Mouse (Mus musculus): ENCODE measurements around the gene Sumf1.

The Sumf1 gene

DNA sequence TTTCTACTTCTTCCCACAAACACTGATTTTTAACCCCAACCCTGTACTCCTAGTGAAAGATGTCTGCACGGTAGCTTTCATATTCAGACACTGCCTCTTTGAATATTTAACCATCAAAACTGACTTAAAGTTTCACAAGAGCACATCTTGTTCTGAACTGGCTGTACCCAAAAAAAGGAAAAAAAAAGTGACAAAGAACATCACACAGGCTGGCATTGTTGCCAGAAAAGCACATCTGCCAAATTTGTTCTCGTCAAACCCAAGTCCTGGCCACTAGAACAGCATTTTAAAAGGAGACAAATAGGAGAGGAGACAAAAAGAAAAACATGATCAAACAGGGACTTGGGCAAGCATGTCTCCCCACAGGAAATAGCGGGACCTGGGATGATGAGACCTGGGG, 91.9 kb downstream of the Sumf1 start:
- no peak for DNase-seq (ENCODE audit: low spot score in 2 of 2)

DNA sequence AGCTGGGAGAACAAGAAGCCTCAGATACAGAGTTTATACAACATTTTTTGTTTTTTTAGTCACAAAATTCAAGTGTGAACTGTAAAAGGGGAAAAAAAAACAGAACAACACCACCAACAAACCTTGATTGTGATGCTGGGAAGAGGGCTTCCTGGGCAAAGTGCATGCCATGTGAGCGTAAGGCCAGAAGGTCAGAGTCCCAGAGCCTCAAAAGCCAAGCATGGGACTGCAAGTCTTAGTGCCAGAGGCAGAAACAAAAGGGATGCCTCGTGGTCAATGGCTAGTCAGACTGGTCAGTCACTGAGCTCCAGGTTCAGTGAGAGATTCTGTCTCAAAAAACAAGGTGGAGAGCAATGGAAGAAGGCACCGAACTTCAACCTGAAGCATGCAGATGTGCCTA, 92.7 kb downstream of the Sumf1 start:
- no peak for DNase-seq (ENCODE audit: low spot score in 2 of 2)

DNA sequence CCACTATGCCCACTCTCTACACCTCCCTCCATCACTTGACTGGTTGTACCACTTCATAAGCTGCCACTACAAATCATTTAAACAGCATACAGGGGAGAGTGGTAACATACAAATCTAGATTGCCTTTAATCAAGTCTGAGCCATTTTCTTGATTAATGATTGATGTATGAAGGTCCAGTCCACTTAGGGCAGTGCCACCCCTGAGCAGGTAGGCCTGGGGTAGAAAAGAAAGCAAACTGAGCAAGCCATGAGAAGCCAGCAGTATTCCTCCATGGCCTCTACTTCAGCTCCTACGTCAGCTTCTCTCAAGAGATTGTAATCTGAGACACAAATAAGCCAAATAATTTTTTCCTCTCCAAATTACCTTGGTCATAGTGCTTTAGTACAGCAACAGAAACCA, 94.1 kb downstream of the Sumf1 start:
- no peak for DNase-seq (ENCODE audit: low spot score in 2 of 2)

DNA sequence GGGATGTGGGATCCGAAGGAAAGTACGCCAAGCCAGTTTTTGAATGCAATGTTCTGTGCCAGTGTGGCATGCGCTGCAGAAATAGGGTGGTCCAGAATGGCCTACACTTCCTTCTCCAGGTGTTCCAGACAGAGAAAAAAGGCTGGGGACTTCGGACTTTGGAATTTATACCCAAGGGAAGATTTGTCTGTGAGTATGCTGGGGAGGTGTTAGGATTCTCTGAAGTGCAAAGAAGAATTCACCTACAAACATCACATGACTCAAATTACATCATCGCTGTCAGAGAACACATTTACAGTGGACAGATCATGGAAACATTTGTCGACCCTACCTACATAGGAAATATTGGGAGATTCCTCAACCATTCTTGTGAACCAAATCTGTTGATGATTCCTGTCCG, 109.5 kb downstream of the Sumf1 start:
- DNase-seq (ENCODE audit: low spot score in 2 of 2), result no peak

DNA sequence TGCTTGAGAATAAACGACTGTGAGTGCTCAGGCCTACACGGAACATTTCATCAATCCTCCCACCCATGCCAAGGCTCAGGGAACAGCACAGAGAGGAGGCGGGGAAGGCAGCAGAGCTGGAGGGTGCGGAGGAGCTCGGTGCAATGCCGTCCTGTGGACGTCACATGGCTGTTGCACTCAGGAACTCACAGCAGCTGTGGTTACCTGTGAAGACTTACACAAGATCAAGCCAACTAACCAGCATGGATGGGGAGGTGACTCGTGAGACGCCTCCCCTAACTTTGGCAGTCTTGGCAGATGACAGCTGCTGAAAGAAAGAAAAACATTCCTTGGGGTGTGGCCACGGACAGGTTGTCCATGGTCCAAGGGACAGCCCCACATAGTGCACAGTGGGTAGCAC, 110.8 kb downstream of the Sumf1 start:
- no peak for DNase-seq (ENCODE audit: low spot score in 2 of 2)

DNA sequence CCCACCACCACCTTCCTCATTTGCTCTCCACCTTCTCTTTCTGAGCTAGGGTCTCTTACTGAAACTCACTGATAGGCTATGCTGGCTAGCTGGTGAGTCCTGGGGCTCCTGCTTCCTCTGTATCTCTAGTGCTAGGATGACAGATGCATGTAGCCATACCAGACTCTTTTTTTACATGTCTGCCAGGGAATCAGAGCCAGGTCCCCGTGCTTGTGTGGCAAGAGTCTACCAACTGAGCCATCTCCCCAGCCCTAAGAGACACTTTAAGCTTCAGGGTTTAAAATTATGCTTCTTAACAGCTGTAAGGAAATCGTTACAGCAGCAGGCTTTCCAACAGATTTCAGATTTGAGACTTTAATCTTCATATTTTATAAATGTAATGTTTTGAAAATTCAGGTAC, 111.5 kb downstream of the Sumf1 start:
- no peak for DNase-seq (ENCODE audit: low spot score in 2 of 2)

DNA sequence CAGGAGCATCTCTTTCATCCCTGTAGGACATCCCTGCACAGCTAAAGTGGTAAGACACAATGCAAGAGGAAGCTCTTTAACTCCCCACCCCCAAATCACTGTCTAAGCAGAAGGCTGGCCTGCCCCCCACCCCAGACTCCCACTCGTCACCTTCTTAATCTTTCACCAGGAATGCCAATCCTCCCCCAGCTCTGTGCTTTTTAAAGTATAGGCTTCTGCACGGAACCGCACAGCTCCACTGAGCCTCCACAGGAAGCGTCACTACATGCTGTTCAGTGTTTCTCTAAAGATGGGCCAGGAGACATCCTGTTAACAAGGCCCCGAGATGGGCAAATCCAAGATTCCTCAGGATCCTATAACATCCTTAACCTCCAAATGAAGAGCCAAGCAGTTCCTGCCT, 112.3 kb downstream of the Sumf1 start:
- DNase-seq (ENCODE audit: low spot score in 2 of 2), result no peak

DNA sequence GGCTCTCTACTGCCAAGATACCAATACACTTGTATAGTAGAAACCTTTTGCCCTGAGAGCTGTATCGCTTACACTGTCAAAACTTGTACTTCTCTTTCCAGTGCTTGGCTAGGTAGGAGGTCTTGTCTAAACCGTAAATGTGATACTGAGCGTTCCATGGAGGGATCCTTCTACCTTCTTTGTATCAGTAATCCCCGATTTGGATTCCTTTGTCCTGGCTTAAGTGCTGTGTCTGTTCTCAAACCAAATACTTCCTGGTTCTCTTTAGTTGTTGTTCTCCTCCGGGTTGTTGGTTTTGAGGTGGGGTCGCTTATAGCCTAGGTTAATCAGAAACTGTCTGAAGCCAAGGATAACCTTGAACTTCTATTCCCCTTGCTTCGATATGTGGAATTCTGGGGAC, 114.4 kb downstream of the Sumf1 start:
- DNase-seq (ENCODE audit: low spot score in 2 of 2), result no peak

DNA sequence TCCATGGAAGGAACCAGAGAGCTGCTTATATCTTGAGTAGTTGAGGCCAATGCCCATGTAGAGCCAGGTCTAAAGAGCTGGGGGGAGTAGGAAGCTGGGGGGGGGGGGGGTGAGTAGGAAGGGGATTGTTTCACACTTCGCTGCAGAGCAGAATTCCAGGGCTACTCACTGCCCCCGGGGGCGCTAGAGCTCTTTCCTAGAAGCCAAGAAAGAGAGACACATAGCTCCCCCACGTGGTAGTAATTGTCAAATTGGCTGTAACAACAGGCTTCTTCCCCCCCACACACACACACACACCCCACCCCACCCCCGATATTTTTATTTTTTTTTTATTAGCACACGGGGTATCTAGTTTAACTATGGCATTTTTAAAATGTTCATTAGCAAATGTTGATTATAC, 119.8 kb downstream of the Sumf1 start:
- DNase-seq (ENCODE audit: low spot score in 2 of 2), result peak in 1 of 2 experiments; percentile 81

DNA sequence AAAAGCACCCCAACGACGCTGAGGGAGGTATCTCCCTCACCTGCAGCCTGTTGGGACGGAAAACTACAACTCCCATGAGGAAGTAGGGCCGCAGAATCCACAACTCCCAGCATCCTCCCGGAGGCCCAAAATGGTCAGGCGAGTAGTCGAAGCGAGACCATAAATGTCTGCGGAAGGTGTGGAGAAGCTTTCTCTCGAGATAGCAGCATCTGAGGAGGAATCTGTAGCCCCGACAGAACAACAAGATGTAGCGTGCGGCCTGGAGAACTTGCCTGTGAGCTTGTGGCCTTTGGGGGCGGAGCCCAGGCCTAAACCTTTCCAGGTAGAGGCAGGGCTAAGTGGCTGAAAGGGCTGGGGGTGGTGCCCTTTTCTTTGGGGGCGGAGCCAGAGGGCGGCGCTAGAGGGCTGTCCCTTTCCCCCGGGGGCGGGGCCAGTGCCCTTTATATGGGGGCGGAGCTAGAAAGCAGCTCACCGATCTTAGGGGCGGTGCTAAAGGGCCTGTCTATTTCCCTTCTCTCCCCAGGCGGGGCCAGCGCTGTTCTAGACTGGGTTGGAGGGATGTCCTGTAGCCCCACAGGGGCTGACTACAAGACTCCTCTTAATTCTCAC, 120.4 kb downstream of the Sumf1 start, which contains the start of gene Setmar:
TSS of gene Setmar (plus strand) at position 128 of the 609 bp plus-strand sequence.
- peak; percentile 88 to 96 for DNase-seq (ENCODE audit: low spot score in 2 of 2)

DNA sequence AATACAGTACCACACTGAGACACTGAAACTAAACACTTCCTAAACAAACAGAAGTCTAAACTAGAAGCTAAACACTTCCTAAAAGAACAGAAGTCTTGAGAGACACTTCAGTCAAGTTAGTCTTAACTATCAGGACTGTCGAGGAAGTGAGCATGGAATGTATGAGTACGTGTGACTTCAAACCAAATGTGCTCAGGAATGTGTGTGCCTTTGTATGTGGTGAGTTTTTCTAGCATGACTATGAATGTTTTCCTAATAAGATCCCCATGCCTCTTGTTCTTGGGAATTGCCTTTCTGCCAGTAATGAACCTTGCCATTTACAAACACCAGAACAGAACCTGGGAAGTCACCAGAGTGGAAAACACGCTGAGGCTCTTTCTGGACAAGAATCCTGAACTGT, 124.3 kb downstream of the Sumf1 start:
- DNase-seq (ENCODE audit: low spot score in 2 of 2), result no peak

DNA sequence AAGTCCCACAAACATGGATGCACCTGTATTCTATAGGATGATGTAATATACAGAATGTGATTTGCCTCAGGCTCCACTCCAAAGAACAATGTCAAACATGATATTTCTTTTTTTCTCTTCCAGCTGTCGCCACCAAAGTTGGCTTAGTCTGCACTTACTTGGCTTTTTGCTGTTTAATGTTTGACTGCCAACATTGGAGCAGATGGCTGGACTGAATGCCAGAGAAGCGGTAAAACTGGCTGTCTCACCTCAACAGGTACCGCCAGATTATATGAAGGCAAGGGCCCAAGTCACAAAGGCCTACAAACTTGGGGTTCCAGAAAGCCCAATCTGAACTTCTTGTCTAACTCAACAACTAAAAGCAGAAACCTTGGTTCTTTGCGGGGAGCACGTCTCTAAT, 127.3 kb downstream of the Sumf1 start:
- no peak for DNase-seq (ENCODE audit: low spot score in 2 of 2)

DNA sequence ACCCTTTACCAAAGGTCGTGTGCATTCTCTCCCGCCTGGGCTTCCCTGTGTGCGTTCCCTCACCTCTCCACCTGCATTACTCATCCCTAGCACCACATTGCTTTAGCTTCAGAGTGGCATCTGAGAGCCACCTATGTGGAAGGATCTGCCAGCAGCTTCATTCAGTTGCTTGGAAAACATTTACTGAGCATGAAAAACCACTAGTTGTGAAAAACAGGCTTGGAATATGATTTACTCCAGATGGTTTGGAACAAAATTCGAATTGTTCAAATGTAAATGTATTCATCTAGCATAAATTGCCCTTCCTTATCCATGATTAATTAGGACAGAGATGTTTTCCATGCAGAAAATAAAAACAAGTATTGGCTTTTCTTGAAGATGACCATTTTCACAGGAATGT, 128.0 kb downstream of the Sumf1 start:
- DNase-seq (ENCODE audit: low spot score in 2 of 2), result no peak

Measured in spleen, postnatal 10 days (tissue).